Mouse (Mus musculus) bone marrow macrophage, adult 2 months (primary cell): Measurements from ENCODE around the gene Tec.

Experiments used
- CTCF ChIP-seq: IDR thresholded peaks from 2 replicates; pipeline ENCODE4 v1.5.1; 2012; ENCODE audit warnings: low read depth, mild to moderate bottlenecking, low read length, moderate library complexity
- POLR2A ChIP-seq: IDR thresholded peaks from 2 replicates; pipeline ENCODE4 v1.6.1; 2012; ENCODE audit warnings: mild to moderate bottlenecking, low read depth, low read length, borderline replicate concordance

DNA sequence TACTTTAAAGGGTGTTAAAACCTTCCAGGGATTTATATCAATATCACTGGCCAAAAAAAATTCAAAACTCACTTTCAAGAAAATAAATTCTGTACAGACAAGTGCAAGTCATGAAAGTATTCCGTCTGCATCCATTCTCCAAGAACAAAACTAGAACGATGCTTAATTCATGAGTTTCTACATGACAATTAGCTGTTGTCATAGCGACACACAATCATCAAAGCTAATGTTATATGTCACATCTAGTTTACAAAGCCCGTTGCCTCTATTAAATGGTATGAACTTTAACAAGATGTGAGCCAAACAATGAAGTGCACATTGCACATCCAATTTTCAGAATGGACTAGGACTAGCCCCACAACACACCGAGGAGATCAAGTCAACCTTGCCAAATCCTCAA lies 106.5 kb downstream of the Tec start:
- no peak for TF ChIP-seq CTCF
- no peak for TF ChIP-seq POLR2A
